Mouse (Mus musculus) intestine, postnatal 0 days (tissue): ENCODE measurements around the gene Sema4d. TPM values are rescaled to one million over a fixed set of nuclear protein-coding genes. Genes with fewer than 3 reads are reported as not detected.
A peak's percentile ranks its signal among the peaks of the same experiment; 100 is the strongest.
"Not testable (repeated sequence)": the region's sequence is repeated elsewhere in the genome, so short reads cannot be mapped to it uniquely, and the experiment has no call there.

ENCODE experiments used
- ATAC-seq: fragments of 200-750 bp; cut with Nextera tagmentation; 2 replicates; pipeline ENCODE4 v1.8.0; 2017; ENCODE audit warnings: mild to moderate bottlenecking, moderate TSS enrichment, moderate library complexity
- H3K27ac ChIP-seq: fragments of 300-500 bp; sonication (generic); 2 replicates; pipeline ENCODE4 v1.5.1; 2014; ENCODE audit warnings: mild to moderate bottlenecking, low read depth, low read length, moderate library complexity
- H3K27me3 ChIP-seq: fragments of 300-500 bp; sonication (generic); replicated peaks from 2 replicates; pipeline ENCODE4 v1.6.1; 2014; ENCODE audit warnings: low read length, mixed read lengths; ENCODE audit not compliant: control insufficient read depth, insufficient read depth
- H3K36me3 ChIP-seq: fragments of 300-500 bp; sonication (generic); 2 replicates; pipeline ENCODE4 v1.6.1; 2014; ENCODE audit warnings: mild to moderate bottlenecking, moderate library complexity; ENCODE audit not compliant: control insufficient read depth, insufficient read depth
- H3K4me1 ChIP-seq: fragments of 300-500 bp; sonication (generic); replicated peaks from 2 replicates; pipeline ENCODE4 v1.6.1; 2014; ENCODE audit warnings: antibody characterized with exemption, low read length, mixed read lengths; ENCODE audit not compliant: control insufficient read depth, insufficient read depth
- H3K4me2 ChIP-seq: fragments of 300-500 bp; sonication (generic); replicated peaks from 2 replicates; pipeline ENCODE4 v1.6.1; 2014; ENCODE audit warnings: low read depth, mild to moderate bottlenecking, moderate library complexity
- H3K4me3 ChIP-seq: fragments of 300-500 bp; sonication (generic); 2 replicates; pipeline ENCODE4 v1.5.1; 2014; ENCODE audit warnings: low read depth, low read length
- H3K9ac ChIP-seq: fragments of 300-500 bp; sonication (generic); 2 replicates; pipeline ENCODE4 v1.6.1; 2014; ENCODE audit warnings: mild to moderate bottlenecking, low read depth, low read length
- H3K9me3 ChIP-seq: fragments of 300-500 bp; sonication (generic); 2 replicates; pipeline ENCODE4 v1.6.1; 2016; ENCODE audit warnings: mixed run types; ENCODE audit not compliant: control insufficient read depth
- CTCF ChIP-seq: sonication (generic); IDR thresholded peaks from 2 replicates; pipeline ENCODE4 v1.5.1; 2016; ENCODE audit warnings: low read depth, mild to moderate bottlenecking, control low read depth, antibody characterized with exemption, moderate library complexity
- WGBS: fragments of 180-500 bp; shearing (Covaris S2); extraction: QIAGEN DNeasy Blood & Tissue Kit; methylation state at CpG from one replicate; pipeline ENCODE4 v1.1.7; 2014; 5-methylcytosine and 5-hydroxymethylcytosine counted together
- polyA plus RNA-seq: library from polyadenylated mRNA; unstranded; fragments of >200 nt; fragmentation: Nextera tagmentation; extraction: Ambion mirVana; gene quantifications from 2 replicates; pipeline ENCODE4 v1.2.1, GENCODE M21; 2015

The Sema4d gene
- polyA plus RNA-seq, 1 experiment from 2014 or later = 3.4 TPM

- Histone ChIP-seq H3K9ac (no peak overlapping the region), H3K4me2 (no peak overlapping the region), H3K27me3 (no peaks in the 10 kb centered on the region), H3K27ac (no peak overlapping the region), H3K4me3 (no peak overlapping the region), H3K9me3 (no peaks in the 10 kb centered on the region), H3K4me1 (no peaks in the 10 kb centered on the region), H3K36me3 (peaks cover 97% of the 10 kb centered on the region)
- no peak for TF ChIP-seq CTCF
- 71% methylated on average over 4 of the region's 4 CpGs for WGBS
- no peak for ATAC-seq
These were observed 114.2 kb downstream of the Sema4d start for GRCm38 (mm10) chr13:51679332-51679731.

GRCm38 (mm10) chr13:51678687-51679086, 114.9 kb downstream of the Sema4d start:
- Histone ChIP-seq H3K27me3 (no peaks in the 10 kb centered on the region), H3K4me1 (no peaks in the 10 kb centered on the region), H3K4me3 (no peak overlapping the region), H3K9me3 (no peaks in the 10 kb centered on the region), H3K36me3 (peaks cover 97% of the 10 kb centered on the region), H3K27ac (no peak overlapping the region), H3K9ac (no peak overlapping the region), H3K4me2 (no peak overlapping the region)
- TF ChIP-seq CTCF = no peak
- WGBS = 94% methylated on average over 6 of the region's 6 CpGs
- no peak for ATAC-seq

DNA sequence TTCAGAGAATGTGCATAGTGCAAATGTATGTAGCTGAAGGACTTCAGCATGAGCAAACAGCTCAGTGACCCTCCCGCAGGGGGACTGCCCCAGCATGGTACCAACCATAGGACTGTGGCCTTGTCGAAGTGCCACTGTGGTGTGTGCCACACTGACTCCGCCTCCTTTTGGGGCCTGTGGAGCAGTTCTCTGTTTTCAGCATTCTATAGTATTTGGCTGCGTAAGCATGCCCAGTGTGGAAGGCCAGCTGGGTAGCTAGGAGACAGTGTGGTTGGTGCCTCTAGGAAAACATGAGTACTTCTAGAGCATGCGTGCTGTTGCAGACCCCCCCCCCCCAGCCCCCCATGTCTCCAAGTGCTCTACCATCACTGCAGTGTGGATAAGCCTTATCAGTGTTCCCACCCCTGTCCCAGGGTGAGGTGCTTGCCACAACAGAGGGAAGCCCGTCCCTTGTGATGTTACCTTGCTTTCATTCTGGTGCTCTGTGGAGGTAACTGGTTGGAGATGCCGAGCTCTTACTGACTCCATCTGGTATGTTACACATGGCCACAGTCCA, 115.8 kb downstream of the Sema4d start:
- H3K36me3 ChIP-seq = peaks cover 95% of the 10 kb centered on the region

GRCm38 (mm10) chr13:51677041-51677440, 116.5 kb downstream of the Sema4d start:
- H3K27me3 ChIP-seq = no peaks in the 10 kb centered on the region
- ATAC-seq = no peak
- H3K27ac ChIP-seq = no peak overlapping the region
- no peaks in the 10 kb centered on the region for H3K4me1 ChIP-seq
- WGBS = 92% methylated on average over 12 of the region's 12 CpGs
- TF ChIP-seq CTCF = no peak
- H3K36me3 ChIP-seq = peaks cover 90% of the 10 kb centered on the region
- H3K9ac ChIP-seq = no peak overlapping the region
- no peak overlapping the region for H3K4me3 ChIP-seq
- H3K9me3 ChIP-seq = no peaks in the 10 kb centered on the region
- no peak overlapping the region for H3K4me2 ChIP-seq

More for the DNA sequence above, 115.8 kb downstream of the Sema4d start:
- Histone ChIP-seq H3K27ac (no peak overlapping the region), H3K4me3 (no peak overlapping the region), H3K9me3 (no peaks in the 10 kb centered on the region), H3K4me2 (no peak overlapping the region), H3K27me3 (no peaks in the 10 kb centered on the region), H3K4me1 (no peaks in the 10 kb centered on the region), H3K9ac (no peak overlapping the region)
- no peak for ATAC-seq
- no peak for TF ChIP-seq CTCF
- WGBS = 97% methylated on average over 7 of the region's 7 CpGs

GRCm38 (mm10) chr13:51676641-51677040, 116.9 kb downstream of the Sema4d start:
- Histone ChIP-seq H3K36me3 (peaks cover 89% of the 10 kb centered on the region), H3K27me3 (no peaks in the 10 kb centered on the region), H3K4me2 (no peak overlapping the region), H3K9ac (no peak overlapping the region), H3K4me3 (no peak overlapping the region), H3K9me3 (no peaks in the 10 kb centered on the region), H3K4me1 (no peaks in the 10 kb centered on the region), H3K27ac (no peak overlapping the region)
- no peak for TF ChIP-seq CTCF
- ATAC-seq = no peak
- WGBS = 54% methylated on average over 4 of the region's 4 CpGs

DNA sequence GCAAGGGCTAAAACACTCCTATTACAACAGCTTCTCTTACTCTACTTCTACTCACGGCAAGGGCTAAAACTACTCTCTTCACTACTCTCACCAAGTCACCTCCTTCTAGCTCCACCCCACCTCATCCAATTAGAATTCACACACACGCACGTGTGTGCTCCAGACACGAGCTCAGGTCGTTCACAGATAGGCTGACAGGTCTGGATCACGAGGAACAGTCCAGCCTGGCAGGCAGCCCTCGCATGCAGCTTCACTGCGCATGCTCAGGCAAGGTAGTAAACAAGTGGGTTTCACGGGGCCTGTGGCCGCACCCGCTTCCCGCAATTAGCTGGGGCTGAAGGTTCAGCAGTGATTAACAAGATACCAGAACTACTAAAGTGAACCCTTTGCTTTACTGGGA, 125.4 kb downstream of the Sema4d start:
- peaks cover 71% of the 10 kb centered on the region for H3K36me3 ChIP-seq
- WGBS = 57% methylated on average over 12 of the region's 12 CpGs
- H3K4me3 ChIP-seq, H3K4me1 ChIP-seq, H3K27me3 ChIP-seq, H3K9ac ChIP-seq, H3K27ac ChIP-seq, H3K4me2 ChIP-seq, H3K9me3 ChIP-seq: not testable (repeated sequence)
- ATAC-seq = peak; percentile 84

DNA sequence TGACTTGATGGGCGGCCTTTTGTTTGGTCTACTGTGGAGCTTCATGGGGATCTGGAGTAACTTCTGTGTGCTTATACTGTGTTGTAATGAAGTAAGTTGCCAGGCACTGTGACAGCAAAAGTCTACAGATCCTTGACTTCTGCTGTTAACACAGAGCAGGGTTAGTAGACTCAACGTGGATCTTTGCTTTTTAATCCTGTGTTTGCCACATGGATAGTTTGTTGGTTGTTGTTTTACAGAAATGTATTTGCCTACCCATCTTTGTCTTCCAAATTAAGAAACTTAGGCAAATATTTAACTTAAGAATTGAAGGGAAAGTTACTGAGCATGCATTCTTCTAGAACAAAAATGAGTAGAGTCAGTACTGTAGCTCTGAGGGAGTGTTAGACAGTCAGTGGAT, 130.0 kb downstream of the Sema4d start:
- WGBS = 88% methylated on average over 2 of the region's 2 CpGs
- Histone ChIP-seq H3K9ac (no peak overlapping the region), H3K27ac (no peak overlapping the region), H3K4me3 (no peak overlapping the region), H3K4me1 (no peaks in the 10 kb centered on the region), H3K27me3 (no peaks in the 10 kb centered on the region), H3K4me2 (no peak overlapping the region), H3K36me3 (peaks cover 84% of the 10 kb centered on the region), H3K9me3 (no peaks in the 10 kb centered on the region)
- TF ChIP-seq CTCF = no peak
- ATAC-seq = no peak
